Mouse (Mus musculus) common myeloid progenitor, adult 5-6 weeks (primary cell): ENCODE measurements around the gene Cntd1. TPM values are rescaled to one million over a fixed set of nuclear protein-coding genes. Genes with fewer than 3 reads are reported as not detected.

Experiments
- ATAC-seq: replicated peaks from 2 replicates; pipeline ENCODE4 v1.8.0; 2016; ENCODE audit warnings: low read depth, mild to moderate bottlenecking, moderate TSS enrichment, inconsistent platforms; ENCODE audit not compliant: poor library complexity, severe bottlenecking
- total RNA-seq: library from RNA; stranded (forward); fragments of 200-1000, 187-1606 nt; gene quantifications from 2 replicates; pipeline ENCODE4 v1.2.3, GENCODE M21; 2017

Cntd1 gene
- total RNA-seq, result 1.5 and 5.4 TPM in 2 replicates

GRCm38 (mm10) chr11:101278223-101279192 lies at the start of gene Cntd1, which contains the start of gene Coa3:
Cntd1 (plus strand) TSS chr11:101279012.
Coa3 (minus strand) TSS chr11:101279114.
- ATAC-seq, result peak; percentile 97

- ATAC-seq, result no peak
Observed at GRCm38 (mm10) chr11:101229361-101229900, 49.4 kb upstream of the Cntd1 start.

- no peak for ATAC-seq
Observed at GRCm38 (mm10) chr11:101230061-101230511, 48.7 kb upstream of the Cntd1 start.

GRCm38 (mm10) chr11:101230526-101230925 lies 48.3 kb upstream of the Cntd1 start:
- no peak for ATAC-seq

- no peak for ATAC-seq
Observed at GRCm38 (mm10) chr11:101230991-101231871, 47.6 kb upstream of the Cntd1 start.

- ATAC-seq, result peak; percentile 92
Observed at GRCm38 (mm10) chr11:101232010-101232839, 46.6 kb upstream of the Cntd1 start.

- no peak for ATAC-seq
Observed at GRCm38 (mm10) chr11:101233240-101233639, 45.6 kb upstream of the Cntd1 start.

GRCm38 (mm10) chr11:101234124-101234523 lies 44.7 kb upstream of the Cntd1 start:
- ATAC-seq, result no peak

GRCm38 (mm10) chr11:101235429-101235828 lies 43.4 kb upstream of the Cntd1 start:
- no peak for ATAC-seq

- ATAC-seq, result no peak
Observed at GRCm38 (mm10) chr11:101236782-101237181, 42.0 kb upstream of the Cntd1 start.

GRCm38 (mm10) chr11:101238071-101238647 lies 40.7 kb upstream of the Cntd1 start:
- ATAC-seq, result no peak

- no peak for ATAC-seq
Observed at GRCm38 (mm10) chr11:101245071-101245470, 33.7 kb upstream of the Cntd1 start.

- peak; percentile 37; the same call in 1 of the 2 replicates for ATAC-seq
Observed at GRCm38 (mm10) chr11:101245855-101246701, 32.7 kb upstream of the Cntd1 start, which contains the start of gene Ramp2. Ramp2 (plus strand) TSS chr11:101246028.

- ATAC-seq, result peak; percentile 34
Observed at GRCm38 (mm10) chr11:101246702-101247012, 32.2 kb upstream of the Cntd1 start.

- no peak for ATAC-seq
Observed at GRCm38 (mm10) chr11:101247521-101248030, 31.2 kb upstream of the Cntd1 start.

- ATAC-seq, result peak; percentile 59
Observed at GRCm38 (mm10) chr11:101248258-101248994, 30.4 kb upstream of the Cntd1 start.

GRCm38 (mm10) chr11:101251031-101251430 lies 27.8 kb upstream of the Cntd1 start:
- ATAC-seq, result no peak
